9 mouse cellular contexts compared by ENCODE assay signal in the genomic region with DNA sequence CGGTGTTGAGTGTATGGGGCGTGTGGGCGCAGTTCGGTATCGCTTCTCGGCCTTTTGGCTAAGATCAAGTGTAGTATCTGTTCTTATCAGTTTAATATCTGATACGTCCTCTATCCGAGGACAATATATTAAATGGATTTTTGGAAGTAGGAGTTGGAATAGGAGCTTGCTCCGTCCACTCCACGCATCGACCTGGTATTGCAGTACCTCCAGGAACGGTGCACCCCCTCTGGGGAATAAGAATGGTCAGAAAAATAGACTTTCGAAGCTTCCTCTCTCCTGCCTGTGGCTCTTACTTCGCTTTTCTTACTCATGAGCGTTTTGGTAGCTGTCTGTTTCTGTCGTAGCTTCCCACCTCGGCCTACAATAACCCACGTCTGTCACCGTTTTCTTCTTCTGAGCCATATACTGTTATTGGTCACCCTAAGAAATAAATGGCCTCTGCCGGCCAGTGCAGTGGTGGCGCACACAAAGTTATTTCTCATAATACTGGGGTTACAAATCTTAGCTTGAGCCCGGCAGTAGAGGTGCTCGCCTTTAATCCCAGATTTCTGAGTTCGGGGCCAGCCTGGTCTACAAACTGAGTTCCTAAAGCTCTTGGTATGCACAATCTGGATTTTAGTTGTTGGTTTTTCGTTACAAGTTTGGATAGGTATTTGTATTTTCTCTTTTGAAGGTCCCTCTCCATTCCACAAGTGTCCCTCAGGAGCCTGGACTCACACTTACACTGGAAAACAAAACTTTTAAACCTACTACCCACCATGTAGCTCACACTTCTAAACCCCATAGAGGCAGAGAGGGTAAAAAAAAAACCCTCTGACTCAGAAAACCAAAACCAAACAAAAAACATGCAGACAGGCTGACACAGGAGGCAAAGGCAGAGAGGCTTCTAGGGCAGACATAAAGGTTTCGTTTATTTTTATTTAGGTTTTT. TPM values are rescaled to one million over a fixed set of nuclear protein-coding genes. Genes with fewer than 3 reads are reported as not detected.
DNase-seq lines count a peak whose midpoint lies in the region; ATAC-seq and TF ChIP-seq lines count a peak whose summit lies in the region.
"Not testable (repeated sequence)": the region's sequence is repeated elsewhere in the genome, so short reads cannot be mapped to it uniquely, and the experiment has no call there.
"Had no signal": no experiment of that assay in that cellular context is flagged by ENCODE, and none has a peak within 500 bp of the region (broad histone marks: within the 10 kb centered on the region; RNA-seq: fewer than 3 reads in every experiment).

No protein-coding gene starts in this region.

- not testable (repeated sequence) for H3K27me3 ChIP-seq in heart, postnatal 0 days (ENCODE audit: control insufficient read depth, insufficient read depth, low read length); kidney, embryonic 16.5 days (ENCODE audit: insufficient read depth, low read length); liver, embryonic 14.5 days (ENCODE audit: control insufficient read depth, insufficient read depth, low read length); stomach, embryonic 16.5 days (ENCODE audit: control insufficient read depth, insufficient read depth, low read length)

- peak; percentile 75 for DNase-seq in ES-E14 (ENCODE audit: low read depth, low spot score)
- peak; percentile 63 for DNase-seq in c-Kit-positive CD71-positive TER-119-positive erythroid progenitor cells, embryonic 14.5 days (ENCODE audit: low spot score)
- DNase-seq in fibroblast of lung, adult 2 months (ENCODE audit: low read depth), result peak; percentile 58
- peak; percentile 31 for DNase-seq in heart, postnatal 0 days (ENCODE audit: low spot score)
- DNase-seq in liver, embryonic 14.5 days (ENCODE audit: low read depth in 3 of 3, low spot score in 3 of 3), result peak; percentile 58 to 78 (median 65)

- 0 out of 4 replicates have a peak overlapping the region, but pooled peaks have one; percentile 4 to 71 for H3K4me3 ChIP-seq in ES-E14 (ENCODE audit: insufficient read depth in 1 of 2, low read depth in 1 of 2, low read length in 2 of 2, poor library complexity in 1 of 2, severe bottlenecking in 1 of 2)
- 0 out of 2 replicates have a peak overlapping the region, but pooled peaks have one; percentile 39 for H3K4me3 ChIP-seq in heart, postnatal 0 days (ENCODE audit: low read depth, low read length)
- not testable (repeated sequence) for H3K4me3 ChIP-seq in kidney, embryonic 16.5 days (ENCODE audit: low read length); liver, embryonic 14.5 days (ENCODE audit: insufficient read depth in 1 of 2, low read depth in 2 of 2, low read length in 2 of 2)
- peak overlapping the region; percentile 38; the same call in 1 of the 2 replicates for H3K4me3 ChIP-seq in stomach, embryonic 16.5 days (replicated peaks; ENCODE audit: low read length)

- TF ChIP-seq EP300 in heart, postnatal 0 days (IDR thresholded peaks at IDR 0.05; ENCODE audit: low read depth); liver, embryonic 14.5 days (IDR thresholded peaks at IDR 0.05; ENCODE audit: low read depth): not testable (repeated sequence)

- not testable (repeated sequence) for H3K9me3 ChIP-seq in ES-E14 (ENCODE audit: control insufficient read depth, insufficient read depth, low read depth, low read length); heart, postnatal 0 days (replicated peaks; ENCODE audit: control insufficient read depth, low read length); kidney, embryonic 16.5 days (ENCODE audit: low read length); liver, embryonic 14.5 days (ENCODE audit: control insufficient read depth, low read length); stomach, embryonic 16.5 days (replicated peaks; ENCODE audit: control insufficient read depth, low read length)

- H3K4me2 ChIP-seq in heart, postnatal 0 days (ENCODE audit: low read depth, low read length), result peak overlapping the region; percentile 15; the same call in 1 of the 2 replicates
- peak overlapping the region; percentile 51; the same call in 1 of the 2 replicates for H3K4me2 ChIP-seq in kidney, embryonic 16.5 days (replicated peaks; ENCODE audit: low read depth, low read length)
- peak overlapping the region; percentile 67; the same call in 1 of the 2 replicates for H3K4me2 ChIP-seq in liver, embryonic 14.5 days (ENCODE audit: low read depth)
- H3K4me2 ChIP-seq in stomach, embryonic 16.5 days (ENCODE audit: low read depth, low read length), result 0 out of 2 replicates have a peak overlapping the region, but pooled peaks have one; percentile 50

- ATAC-seq in heart, postnatal 0 days (ENCODE audit: insufficient read depth, low read depth), result peak; percentile 71
- ATAC-seq in kidney, embryonic 16.5 days (ENCODE audit: low FRiP score, low TSS enrichment), result peak; percentile 89
- ATAC-seq in liver, embryonic 14.5 days (ENCODE audit: insufficient read depth), result peak; percentile 78
- peak; percentile 64 for ATAC-seq in monocyte, adult 5-6 weeks (replicated peaks; ENCODE audit: insufficient number of reproducible peaks, low FRiP score, low TSS enrichment, poor library complexity, severe bottlenecking)
- ATAC-seq in stomach, embryonic 16.5 days (ENCODE audit: insufficient read depth, low FRiP score), result peak; percentile 85

- in situ Hi-C loops in ES-E14 (cut with MboI; ENCODE audit: low sequenced_read_pairs in 2 of 2, unreplicated experiment in 2 of 2), result not testable (repeated sequence)

- peak overlapping the region; percentile 93; the same call in 1 of the 2 replicates for H3K9ac ChIP-seq in ES-E14 (ENCODE audit: insufficient read depth, low read depth, low read length, poor library complexity, severe bottlenecking)
- 0 out of 2 replicates have a peak overlapping the region, but pooled peaks have one; percentile 53 for H3K9ac ChIP-seq in heart, postnatal 0 days (replicated peaks; ENCODE audit: low read depth, low read length)
- not testable (repeated sequence) for H3K9ac ChIP-seq in kidney, embryonic 16.5 days (replicated peaks; ENCODE audit: low read length); liver, embryonic 14.5 days (replicated peaks); stomach, embryonic 16.5 days (ENCODE audit: low read length)

- 6% methylated on average over 13 of the region's 26 CpGs for WGBS in heart, postnatal 0 days
- 4% methylated on average over 13 of the region's 26 CpGs for WGBS in kidney, embryonic 16.5 days
- WGBS in liver, embryonic 14.5 days (ENCODE audit: insufficient replicate concordance), result 4% methylated on average over 13 of the region's 26 CpGs
- WGBS in stomach, embryonic 16.5 days, result 5% methylated on average over 13 of the region's 26 CpGs

- not testable (repeated sequence) for TF ChIP-seq CTCF in heart, postnatal 0 days (IDR thresholded peaks at IDR 0.05; ENCODE audit: low read depth); liver, embryonic 14.5 days (IDR thresholded peaks at IDR 0.05; ENCODE audit: low read depth)

- not testable (repeated sequence) for H3K4me1 ChIP-seq in ES-E14 (ENCODE audit: control insufficient read depth in 2 of 2, insufficient read depth in 2 of 2, low read length in 2 of 2, poor library complexity in 1 of 2); heart, postnatal 0 days (ENCODE audit: control insufficient read depth, insufficient read depth); kidney, embryonic 16.5 days (ENCODE audit: insufficient read depth, low read length); liver, embryonic 14.5 days (replicated peaks; ENCODE audit: control insufficient read depth in 2 of 2, insufficient read depth in 2 of 2, low read length in 1 of 2); stomach, embryonic 16.5 days (ENCODE audit: control insufficient read depth, insufficient read depth, low read length)

- peak overlapping the region; percentile 87; the same call in 1 of the 2 replicates for H3K27ac ChIP-seq in ES-E14 (ENCODE audit: insufficient read depth, low read depth, low read length, poor library complexity, severe bottlenecking)
- H3K27ac ChIP-seq in heart, postnatal 0 days (ENCODE audit: low read depth), result peak overlapping the region; percentile 87
- H3K27ac ChIP-seq in kidney, embryonic 16.5 days (ENCODE audit: low read length), result peak overlapping the region; percentile 78
- H3K27ac ChIP-seq in liver, embryonic 14.5 days, result peak overlapping the region; percentile 23
- H3K27ac ChIP-seq in stomach, embryonic 16.5 days (ENCODE audit: low read length), result peak overlapping the region; percentile 70

- H3K36me3 ChIP-seq in ES-E14 (ENCODE audit: control insufficient read depth, insufficient read depth, low read length, poor library complexity, severe bottlenecking); heart, postnatal 0 days (replicated peaks; ENCODE audit: control insufficient read depth, insufficient read depth, low read length); kidney, embryonic 16.5 days (ENCODE audit: insufficient read depth, low read length); liver, embryonic 14.5 days (replicated peaks; ENCODE audit: control insufficient read depth, insufficient read depth, low read depth); stomach, embryonic 16.5 days (ENCODE audit: control insufficient read depth, insufficient read depth, low read length): not testable (repeated sequence)

RNA-seq across cellular contexts. Expression of a gene that starts 15.0 kb away (rescaled TPM):
- total RNA-seq in ES-E14 (2012; rRNA removed), result 81.1 and 99.0 TPM in 2 replicates
- 44.1 and 44.5 TPM in 2 replicates for total RNA-seq in heart, postnatal 0 days (2014; rRNA removed; ENCODE audit: low replicate concordance)
- 38.1 and 40.4 TPM in 2 replicates for polyA plus RNA-seq in heart, postnatal 0 days (2015; fragmentation: Nextera tagmentation; extraction: Ambion mirVana)
- 41.7 and 43.1 TPM in 2 replicates for polyA plus RNA-seq in kidney, embryonic 16.5 days (2015; fragmentation: Nextera tagmentation; extraction: Ambion mirVana)
- 3.8 and 5.7 TPM in 2 replicates for polyA plus RNA-seq in liver, embryonic 14.5 days (2012; rRNA removed)
- 9.4 and 10.4 TPM in 2 replicates for polyA plus RNA-seq in liver, embryonic 14.5 days (2014; fragmentation: Nextera tagmentation; extraction: Ambion mirVana)
- total RNA-seq in monocyte, adult 5-6 weeks (2017), result 9.4 to 22.4 TPM (median 18.2 TPM) in 3 replicates
- 39.6 and 40.8 TPM in 2 replicates for polyA plus RNA-seq in stomach, embryonic 16.5 days (2015; fragmentation: Nextera tagmentation; extraction: Ambion mirVana)

RNA-seq across cellular contexts. Expression of a gene that starts 23.4 kb away (rescaled TPM):
- 11.2 and 13.8 TPM in 2 replicates for total RNA-seq in ES-E14 (2012; rRNA removed)
- 8.1 and 12.2 TPM in 2 replicates for total RNA-seq in heart, postnatal 0 days (2014; rRNA removed; ENCODE audit: low replicate concordance)
- polyA plus RNA-seq in heart, postnatal 0 days (2015; fragmentation: Nextera tagmentation; extraction: Ambion mirVana), result 9.9 and 11.3 TPM in 2 replicates
- polyA plus RNA-seq in kidney, embryonic 16.5 days (2015; fragmentation: Nextera tagmentation; extraction: Ambion mirVana), result 5.1 and 6.4 TPM in 2 replicates
- 0.48 and 0.84 TPM in 2 replicates for polyA plus RNA-seq in liver, embryonic 14.5 days (2012; rRNA removed)
- 0.46 and 0.72 TPM in 2 replicates for polyA plus RNA-seq in liver, embryonic 14.5 days (2014; fragmentation: Nextera tagmentation; extraction: Ambion mirVana)
- 19.6 to 120 TPM (median 27.2 TPM) in 3 replicates for total RNA-seq in monocyte, adult 5-6 weeks (2017)
- polyA plus RNA-seq in stomach, embryonic 16.5 days (2015; fragmentation: Nextera tagmentation; extraction: Ambion mirVana), result 8.2 and 8.5 TPM in 2 replicates

RNA-seq across cellular contexts. Expression of a gene that starts 42.9 kb away (rescaled TPM):
- total RNA-seq in ES-E14 (2012; rRNA removed), result not detected in 2 replicates
- not detected in 2 replicates for total RNA-seq in heart, postnatal 0 days (2014; rRNA removed; ENCODE audit: low replicate concordance)
- not detected in 2 replicates for polyA plus RNA-seq in heart, postnatal 0 days (2015; fragmentation: Nextera tagmentation; extraction: Ambion mirVana)
- not detected in 2 replicates for polyA plus RNA-seq in kidney, embryonic 16.5 days (2015; fragmentation: Nextera tagmentation; extraction: Ambion mirVana)
- not detected in 2 replicates for polyA plus RNA-seq in liver, embryonic 14.5 days (2012; rRNA removed)
- polyA plus RNA-seq in liver, embryonic 14.5 days (2014; fragmentation: Nextera tagmentation; extraction: Ambion mirVana), result not detected in 2 replicates
- total RNA-seq in monocyte, adult 5-6 weeks (2017), result not detected in 3 replicates
- polyA plus RNA-seq in stomach, embryonic 16.5 days (2015; fragmentation: Nextera tagmentation; extraction: Ambion mirVana), result not detected in 2 replicates
- total RNA-seq: adrenal gland, postnatal 25 days had no signal

RNA-seq across cellular contexts. Expression of a gene that starts 59.9 kb away (rescaled TPM):
- total RNA-seq in ES-E14 (2012; rRNA removed), result 5.8 and 7.0 TPM in 2 replicates
- total RNA-seq in heart, postnatal 0 days (2014; rRNA removed; ENCODE audit: low replicate concordance), result 2.7 and 8.3 TPM in 2 replicates
- polyA plus RNA-seq in heart, postnatal 0 days (2015; fragmentation: Nextera tagmentation; extraction: Ambion mirVana), result 4.2 TPM in 2 replicates
- 7.0 and 8.2 TPM in 2 replicates for polyA plus RNA-seq in kidney, embryonic 16.5 days (2015; fragmentation: Nextera tagmentation; extraction: Ambion mirVana)
- polyA plus RNA-seq in liver, embryonic 14.5 days (2012; rRNA removed), result 5.7 and 7.3 TPM in 2 replicates
- polyA plus RNA-seq in liver, embryonic 14.5 days (2014; fragmentation: Nextera tagmentation; extraction: Ambion mirVana), result 5.4 and 7.5 TPM in 2 replicates
- total RNA-seq in monocyte, adult 5-6 weeks (2017), result 10.7 to 18.1 TPM (median 15.4 TPM) in 3 replicates
- 10.3 and 12.4 TPM in 2 replicates for polyA plus RNA-seq in stomach, embryonic 16.5 days (2015; fragmentation: Nextera tagmentation; extraction: Ambion mirVana)

Comparison
In these comparisons a context has a peak if more than half of its experiments do, and no peak if none do; other contexts are left out.
1. H3K27ac ChIP-seq: peak in every context shown above with its lines; median percentile 87 in ES-E14; 87 in heart, postnatal 0 days; 78 in kidney, embryonic 16.5 days; 70 in stomach, embryonic 16.5 days; 23 in liver, embryonic 14.5 days.
2. H3K4me2 ChIP-seq: peak in every context shown above with its lines; median percentile 67 in liver, embryonic 14.5 days; 51 in kidney, embryonic 16.5 days; 50 in stomach, embryonic 16.5 days; 15 in heart, postnatal 0 days.